Mouse (Mus musculus): Measurements from ENCODE around the gene Abhd17b.
"Not testable (repeated sequence)": the region's sequence is repeated elsewhere in the genome, so short reads cannot be mapped to it uniquely, and the experiment has no call there.

Abhd17b gene

DNA sequence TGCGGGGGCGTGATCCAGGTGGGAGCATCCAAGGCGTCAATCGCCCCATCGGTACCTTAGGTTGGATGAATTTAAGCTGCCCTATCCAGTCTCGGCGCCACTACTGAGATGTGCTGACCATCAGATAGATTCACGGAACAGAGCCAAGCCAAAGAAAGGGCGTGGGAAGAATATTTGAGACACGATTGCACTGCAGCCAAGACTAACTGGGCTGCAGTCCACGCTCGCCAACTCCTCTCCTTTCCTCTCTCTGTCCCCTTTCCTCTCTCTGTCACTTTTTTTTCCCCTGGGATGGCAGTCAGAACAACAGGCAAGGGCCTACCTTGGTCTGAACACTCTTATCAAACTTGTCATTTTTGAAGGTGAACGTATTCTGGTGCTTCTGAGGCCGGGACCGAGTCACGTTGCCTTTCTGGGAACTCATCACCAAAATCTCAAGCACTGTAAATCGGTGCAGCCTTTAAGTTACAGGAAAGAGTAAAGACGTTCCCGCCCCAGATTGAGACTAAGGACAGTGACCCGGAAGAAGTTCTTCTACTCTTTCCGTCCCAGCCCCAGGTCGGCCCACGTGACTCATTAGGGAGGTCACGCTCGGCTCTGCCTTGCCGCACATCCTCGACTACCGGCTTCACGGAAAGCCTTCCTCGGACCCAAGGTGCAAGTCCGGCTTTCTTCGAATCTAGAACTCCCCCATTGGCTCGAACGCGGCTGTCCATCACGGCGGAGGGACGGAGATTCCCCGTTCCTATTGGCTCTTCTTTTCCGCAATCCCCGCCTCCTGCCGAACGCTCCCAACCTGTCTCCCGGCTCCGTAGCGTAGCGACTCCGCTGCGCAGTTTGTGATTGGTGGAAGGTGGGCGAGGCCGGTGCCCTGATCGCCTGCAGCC, 457 bp upstream of the Abhd17b start, which contains the start of gene 1110059E24Rik:
Gene 1110059E24Rik (minus strand): TSS at position 692 of the 887 bp plus-strand sequence.
- DNase-seq = peak; percentile 97 to 99

GRCm38 (mm10) chr19:21654788-21655187, 1.8 kb downstream of the Abhd17b start:
- no peak for DNase-seq

DNA sequence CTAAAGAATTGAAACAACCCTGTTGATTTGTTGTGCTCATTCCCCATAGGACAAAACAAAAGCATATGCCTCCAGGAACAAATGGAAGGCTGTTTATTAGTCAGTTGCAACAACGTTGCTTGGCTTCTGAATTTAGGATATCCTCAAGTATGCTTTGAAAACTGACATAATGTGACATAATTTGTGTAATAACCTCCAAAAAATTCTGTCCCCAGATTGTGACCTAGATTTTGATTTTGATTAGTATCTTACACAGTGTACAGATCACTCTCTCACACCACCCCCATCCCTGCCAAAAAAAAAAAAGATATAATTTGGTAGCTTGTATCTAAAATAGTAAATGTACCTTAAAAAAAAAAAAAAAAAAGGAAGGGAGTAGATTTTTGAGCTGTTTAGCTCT, 7.7 kb downstream of the Abhd17b start:
- DNase-seq = no peak

GRCm38 (mm10) chr19:21663756-21664456, 10.9 kb downstream of the Abhd17b start:
- DNase-seq = no peak

DNA sequence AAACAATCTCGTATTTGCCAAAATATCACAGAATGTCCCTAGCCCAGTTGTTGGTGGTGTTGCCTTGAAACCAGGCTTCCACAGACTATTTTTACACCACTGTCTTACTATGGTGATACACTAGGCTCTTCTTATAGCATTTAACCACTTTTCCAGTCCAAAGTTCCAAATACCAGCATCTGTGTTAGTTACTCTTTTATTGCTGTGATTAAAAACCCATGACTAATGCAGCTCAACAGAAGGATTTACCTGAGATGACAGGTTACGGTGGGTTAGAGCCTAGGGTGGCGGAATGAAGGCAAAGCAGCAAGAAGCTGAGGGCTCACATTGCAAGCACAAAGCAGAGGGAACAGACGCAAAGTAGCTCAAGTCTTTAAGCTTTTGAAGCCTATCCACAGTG, 16.7 kb downstream of the Abhd17b start:
- peak in 1 of 2 experiments; percentile 9 for DNase-seq

- no peak for DNase-seq
Measured at GRCm38 (mm10) chr19:21674354-21675096, 21.5 kb downstream of the Abhd17b start.

DNA sequence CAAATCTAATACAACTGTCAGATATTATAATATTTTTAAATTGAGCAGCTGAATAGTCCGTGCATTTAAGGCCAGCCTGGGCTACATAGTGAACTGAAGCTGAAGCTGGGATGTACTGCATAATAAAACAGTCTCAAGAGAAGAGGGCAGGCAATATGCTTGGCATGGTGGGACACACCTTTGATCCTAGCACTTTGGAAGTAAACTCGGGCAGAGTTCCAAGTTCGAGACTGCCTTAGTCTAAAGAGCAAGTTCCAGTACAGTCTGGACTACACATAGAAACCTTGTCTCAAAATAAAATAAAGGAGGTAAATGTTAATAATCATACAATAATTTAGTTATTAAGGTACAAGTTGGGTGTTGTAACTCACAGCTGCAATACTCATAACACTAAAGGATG, 27.1 kb downstream of the Abhd17b start:
- peak; percentile 42 to 53 for DNase-seq

DNA sequence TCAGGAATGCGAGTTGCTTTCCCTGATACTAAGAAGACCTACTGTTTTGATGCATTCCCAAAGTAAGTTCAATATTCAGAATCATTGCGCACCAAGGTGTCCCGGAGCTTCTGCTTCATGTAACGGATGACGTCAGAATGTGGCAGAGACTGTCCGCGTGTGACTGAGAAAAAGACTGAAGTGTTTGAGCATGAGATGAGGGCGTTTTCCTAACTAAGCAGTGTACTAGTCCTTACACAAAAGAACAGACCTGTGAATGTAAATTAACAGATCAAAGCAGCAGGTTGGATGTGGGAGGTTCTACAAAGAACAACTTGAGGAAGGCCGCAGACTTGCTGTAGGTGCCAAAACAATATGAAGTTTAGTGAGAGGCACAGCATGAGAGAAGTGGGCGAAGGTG, 28.0 kb downstream of the Abhd17b start:
- DNase-seq = no peak

GRCm38 (mm10) chr19:21713260-21714031, 60.5 kb downstream of the Abhd17b start:
- DNase-seq = peak; percentile 53 to 56

DNA sequence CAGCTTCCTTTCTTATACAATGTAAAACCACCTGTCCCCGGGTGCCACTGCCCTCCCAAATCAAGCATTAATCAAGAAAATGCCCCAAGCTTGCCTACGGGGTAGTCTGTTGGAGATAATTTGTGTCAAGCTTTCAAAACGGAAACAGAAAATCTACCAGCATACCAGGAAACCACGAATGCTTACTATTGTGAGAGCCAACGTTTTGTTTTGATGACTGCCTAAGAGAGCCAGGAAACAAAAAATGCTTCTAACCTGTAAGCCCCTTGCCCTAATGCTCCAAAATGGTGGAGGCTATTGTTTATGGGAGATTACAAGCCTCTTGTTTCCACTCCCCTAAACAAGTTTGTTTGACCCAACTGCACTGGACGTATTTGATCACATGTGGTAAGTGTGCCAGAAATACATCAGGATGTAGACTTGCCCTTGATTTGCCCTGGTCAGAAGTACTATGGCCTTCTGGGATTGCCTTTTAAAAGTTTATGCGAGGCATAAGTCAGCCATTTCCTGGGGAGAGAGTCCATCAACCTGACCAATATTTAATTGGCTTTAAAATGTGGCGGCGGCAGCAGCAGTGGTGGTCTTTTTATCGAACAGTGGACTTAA, 61.4 kb downstream of the Abhd17b start:
- no peak for DNase-seq

DNA sequence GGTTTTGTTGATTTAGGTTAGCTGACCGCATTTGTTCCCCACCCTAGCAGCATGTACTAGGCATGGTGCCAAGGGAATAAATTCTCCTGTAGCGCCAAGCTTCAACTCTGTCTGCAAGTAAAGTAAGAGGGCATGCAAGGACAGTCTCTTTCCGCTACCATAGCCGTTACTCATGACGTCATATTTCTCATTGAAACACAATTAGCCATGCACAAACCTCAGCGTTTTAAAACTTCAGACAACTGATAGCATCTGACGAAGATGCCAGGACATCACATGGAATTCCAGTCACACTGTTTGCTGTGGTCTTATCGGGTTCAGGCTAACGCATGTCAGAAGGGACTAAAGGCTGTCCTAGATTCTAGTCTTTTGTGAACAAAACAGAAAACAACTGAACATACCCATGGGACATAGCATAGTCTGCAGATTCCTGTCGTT, 62.0 kb downstream of the Abhd17b start:
- DNase-seq = peak; percentile 28 to 56

- DNase-seq = no peak
Measured at GRCm38 (mm10) chr19:21715515-21715914, 62.5 kb downstream of the Abhd17b start.

DNA sequence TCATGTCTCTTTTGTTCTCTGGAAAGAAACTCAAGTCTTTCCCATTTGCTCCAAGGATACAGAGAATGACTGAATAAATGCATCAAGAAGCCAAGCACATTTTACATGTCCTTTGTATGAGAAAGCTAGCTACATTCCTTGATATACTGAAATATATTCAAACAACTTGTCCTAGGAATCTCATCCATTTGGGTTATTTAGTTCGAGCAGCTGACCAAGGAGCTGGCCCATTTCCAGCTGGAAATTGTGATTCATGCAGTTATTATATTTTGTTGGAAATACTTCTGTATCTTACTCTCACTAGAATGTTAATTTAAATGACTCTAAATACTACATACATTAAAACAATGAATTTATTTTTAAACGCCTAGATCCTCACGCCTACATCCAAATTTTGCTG, 63.5 kb downstream of the Abhd17b start:
- no peak for DNase-seq

DNA sequence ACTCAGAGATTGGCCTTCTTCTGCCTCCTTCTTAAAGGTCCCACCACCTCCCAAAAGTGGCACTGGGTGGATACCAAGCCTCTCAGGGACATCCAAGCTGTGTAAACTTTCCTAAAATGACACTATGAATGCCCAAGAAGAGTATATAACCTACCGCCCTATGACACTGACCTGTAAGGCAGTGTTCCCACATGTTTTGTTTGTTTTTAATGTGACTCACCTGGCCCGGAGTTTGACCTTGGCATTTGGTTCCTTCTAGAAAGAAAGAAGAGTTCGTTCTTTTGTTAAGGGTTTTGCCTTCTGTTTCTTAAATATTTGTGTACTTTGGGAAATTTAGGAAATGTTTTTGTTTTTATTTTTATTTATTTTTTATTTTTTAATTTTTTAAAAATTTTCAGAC, 66.2 kb downstream of the Abhd17b start:
- DNase-seq = no peak

DNA sequence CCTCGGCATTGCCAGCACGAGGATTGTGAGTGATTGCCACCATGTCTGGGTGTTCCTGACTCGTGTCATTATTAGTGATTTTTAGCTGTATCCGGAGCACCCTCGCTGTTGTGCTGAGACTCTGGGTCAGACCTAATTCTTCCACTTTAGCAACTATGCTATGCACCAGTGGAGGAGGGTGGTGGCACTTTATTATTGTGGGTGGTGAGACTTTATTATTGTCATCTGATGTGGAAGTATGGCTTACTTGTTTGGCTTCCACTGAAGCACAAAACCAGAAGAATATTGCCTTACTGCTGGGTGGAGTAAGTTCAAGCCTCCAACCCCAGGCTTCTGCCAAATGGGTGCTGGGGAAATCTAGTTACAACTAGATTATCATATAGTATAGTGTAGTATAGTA, 68.0 kb downstream of the Abhd17b start:
- no peak for DNase-seq

DNA sequence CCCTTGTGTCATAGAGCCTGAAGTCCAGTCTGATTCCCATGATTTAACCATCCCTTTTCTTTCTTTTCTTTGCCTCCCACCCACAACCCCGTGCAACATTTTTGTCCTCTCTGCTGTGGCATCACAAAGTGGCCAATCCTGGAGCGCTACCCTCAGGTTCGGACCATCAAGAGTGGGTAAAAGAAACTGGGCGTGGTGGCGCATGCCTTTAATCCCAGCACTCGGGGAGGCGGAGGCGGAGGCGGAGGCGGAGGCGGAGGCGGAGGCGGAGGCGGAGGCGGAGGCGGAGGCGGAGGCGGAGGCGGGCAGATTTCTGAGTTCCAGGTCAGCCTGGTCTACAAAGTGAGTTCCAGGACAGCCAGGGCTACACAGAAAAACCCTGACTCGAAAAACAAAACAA, 70.3 kb downstream of the Abhd17b start:
- DNase-seq = not testable (repeated sequence)

- DNase-seq = no peak
Measured at GRCm38 (mm10) chr19:21723911-21724655, 71.1 kb downstream of the Abhd17b start.

DNA sequence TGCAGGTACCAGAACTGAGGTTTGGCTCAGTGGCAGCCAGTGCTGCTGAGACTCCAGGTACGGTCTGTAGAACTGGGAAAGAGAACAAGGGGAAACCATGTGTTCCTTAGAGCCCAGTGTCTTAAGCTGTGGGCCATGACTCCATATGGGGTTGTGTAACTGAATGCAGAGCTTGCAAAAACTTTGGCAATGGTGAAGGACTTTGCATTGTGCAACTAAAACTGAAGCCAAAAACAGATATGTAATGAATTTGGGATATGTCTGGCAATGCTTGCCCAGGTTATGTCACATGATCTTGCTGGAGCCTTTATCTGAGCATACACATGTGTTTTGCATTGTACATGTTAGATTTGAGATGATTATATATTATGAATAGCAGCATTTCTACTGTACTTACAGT, 72.2 kb downstream of the Abhd17b start:
- DNase-seq = no peak

GRCm38 (mm10) chr19:21727081-21727480, 74.1 kb downstream of the Abhd17b start:
- DNase-seq = no peak

DNA sequence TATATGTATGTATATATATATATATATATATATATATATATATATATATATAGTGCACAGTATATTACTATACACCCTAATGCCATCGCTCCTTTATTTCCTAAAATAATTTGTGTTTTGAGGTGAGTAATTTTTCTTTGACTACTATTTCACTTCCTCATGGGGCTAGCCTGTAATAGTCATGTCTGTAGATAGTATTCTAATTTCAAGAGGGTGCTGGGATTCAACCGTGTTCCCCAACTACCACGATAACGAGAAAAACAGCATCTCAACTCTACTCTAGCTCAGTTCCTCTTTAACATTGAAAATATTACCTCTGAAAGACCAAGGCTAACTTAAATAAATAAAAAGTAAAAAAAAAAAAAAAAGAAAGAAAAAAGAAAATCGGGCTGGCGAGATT, 75.4 kb downstream of the Abhd17b start:
- DNase-seq = no peak

DNA sequence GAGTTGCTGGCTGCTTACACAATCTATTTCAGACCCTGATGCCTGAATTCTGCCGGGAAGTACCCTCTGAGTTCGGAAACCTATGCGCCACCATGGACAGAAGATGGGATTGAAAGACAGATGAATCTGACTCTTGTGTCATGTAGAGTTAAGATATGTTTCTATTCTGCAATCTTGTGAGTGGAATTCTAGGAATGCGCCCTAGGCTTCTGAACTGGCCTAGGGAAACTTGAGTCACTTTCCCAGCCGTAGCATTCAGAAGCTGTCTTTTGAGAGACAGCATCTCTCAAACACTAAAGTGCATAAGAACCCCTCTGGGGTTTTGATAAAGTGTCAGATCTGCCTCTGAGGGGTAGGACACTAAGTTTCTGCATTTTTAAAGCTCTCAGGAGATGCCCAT, 78.9 kb downstream of the Abhd17b start:
- no peak for DNase-seq
